Comparison of ENCODE assay signal across 27 mouse cellular contexts in genomic region chr1:185358211-185358610, GRCm38 (mm10).
"Had no signal": no experiment of that assay in that cellular context is flagged by ENCODE, and none has a peak within 500 bp of the region (broad histone marks: within the 10 kb centered on the region; RNA-seq: fewer than 3 reads in every experiment).

No protein-coding gene starts in this region.

- H3K9ac ChIP-seq: embryonic facial prominence, embryonic 12.5 days; embryonic facial prominence, embryonic 13.5 days; embryonic facial prominence, embryonic 15.5 days; forebrain, embryonic 12.5 days; forebrain, embryonic 13.5 days; forebrain, embryonic 15.5 days; forebrain, postnatal 0 days had no signal

- H3K9me3 ChIP-seq: embryonic facial prominence, embryonic 10.5 days; embryonic facial prominence, embryonic 12.5 days; embryonic facial prominence, embryonic 13.5 days; embryonic facial prominence, embryonic 15.5 days; forebrain, embryonic 10.5 days; forebrain, embryonic 12.5 days; forebrain, embryonic 13.5 days; forebrain, embryonic 15.5 days had no signal

- H3K27me3 ChIP-seq: embryonic facial prominence, embryonic 12.5 days; embryonic facial prominence, embryonic 13.5 days; embryonic facial prominence, embryonic 15.5 days; forebrain, embryonic 12.5 days; forebrain, embryonic 13.5 days; forebrain, embryonic 15.5 days had no signal

- ATAC-seq: forebrain, embryonic 13.5 days; forebrain, embryonic 14.5 days; forebrain, embryonic 15.5 days; forebrain, embryonic 16.5 days; forebrain, postnatal 0 days had no signal

- H3K4me2 ChIP-seq: embryonic facial prominence, embryonic 12.5 days; embryonic facial prominence, embryonic 13.5 days; embryonic facial prominence, embryonic 15.5 days; forebrain, embryonic 12.5 days; forebrain, embryonic 13.5 days; forebrain, embryonic 15.5 days had no signal

- H3K4me1 ChIP-seq: embryonic facial prominence, embryonic 12.5 days had no signal

- H3K4me3 ChIP-seq: embryonic facial prominence, embryonic 10.5 days; embryonic facial prominence, embryonic 12.5 days; embryonic facial prominence, embryonic 13.5 days; embryonic facial prominence, embryonic 15.5 days; erythroblast, embryonic 14.5 days; forebrain, embryonic 10.5 days; forebrain, embryonic 12.5 days; forebrain, embryonic 13.5 days; forebrain, embryonic 15.5 days; gastrocnemius, adult 2 months; heart, adult 2 months had no signal

- H3K27ac ChIP-seq: embryonic facial prominence, embryonic 10.5 days; embryonic facial prominence, embryonic 12.5 days; embryonic facial prominence, embryonic 13.5 days; embryonic facial prominence, embryonic 15.5 days; forebrain, embryonic 10.5 days; forebrain, embryonic 12.5 days; forebrain, embryonic 13.5 days; forebrain, embryonic 15.5 days; gastrocnemius, adult 2 months; heart, adult 2 months had no signal

- DNase-seq: cerebellum, adult 2 months; cerebellum, adult 8-10 months; cerebellum, adult 9-10 months; cerebellum, adult 9-11 months; cerebellum, postnatal 10 days; cerebellum, postnatal 14 days; cerebellum, postnatal 25 days; cerebellum, postnatal 36 days; embryo, embryonic 11 days; forebrain, postnatal 0 days; gastrocnemius, adult 2 months; gastrocnemius, postnatal 10 days; gastrocnemius, postnatal 14 days; gastrocnemius, postnatal 25 days; gastrocnemius, postnatal 36 days; heart, adult 2 months had no signal
